Mouse (Mus musculus) midbrain, embryonic 12.5 days (tissue): ENCODE results near the gene Gpr75. TPM values are rescaled to one million over a fixed set of nuclear protein-coding genes. Genes with fewer than 3 reads are reported as not detected.

Source experiments
- polyA plus RNA-seq: library from polyadenylated mRNA; unstranded; fragments of >200 nt; fragmentation: Nextera tagmentation; extraction: Ambion mirVana; gene quantifications from 2 replicates; pipeline ENCODE4 v1.2.1, GENCODE M21; 2016

Gene Gpr75
- polyA plus RNA-seq, 1 experiment from 2014 or later = 1.6 TPM

Other genes with a start within 250 kb of the Gpr75 start
- gene Acyp2, start 235.8 kb upstream of the Gpr75 start, polyA plus RNA-seq = 14.1 and 16.3 TPM in 2 replicates
- 37.5 and 38.3 TPM in 2 replicates for gene Psme4, start 113.6 kb upstream of the Gpr75 start, polyA plus RNA-seq
- gene Asb3, start 58 bp downstream of the Gpr75 start, polyA plus RNA-seq = 30.1 and 31.4 TPM in 2 replicates
- 10.8 and 11.4 TPM in 2 replicates for gene Erlec1, start 69.0 kb downstream of the Gpr75 start, polyA plus RNA-seq
- 16.7 and 16.8 TPM in 2 replicates for gene Chac2, start 101.0 kb downstream of the Gpr75 start, polyA plus RNA-seq